Mouse (Mus musculus) liver, adult 2 months (tissue): ENCODE data around the gene Pgs1.

Experiments
- CTCF ChIP-seq: fragments of 200-500 bp; IDR thresholded peaks from 2 replicates; pipeline ENCODE4 v1.5.1; 2011; ENCODE audit warnings: low read depth, low read length, control low read depth
- POLR2A ChIP-seq: fragments of 200-500 bp; IDR thresholded peaks from 2 replicates; pipeline ENCODE4 v1.6.1; 2011; ENCODE audit warnings: low read length, control low read depth; ENCODE audit not compliant: insufficient read depth; ENCODE audit errors: extremely low read depth

- TF ChIP-seq CTCF (no peak), POLR2A (no peak)
Measured at GRCm38 (mm10) chr11:117993190-117994175, 7.4 kb downstream of the Pgs1 start.
